Mouse (Mus musculus) G1E-ER4 (cell line): ENCODE data around the gene Setdb1. TPM values are rescaled to one million over a fixed set of nuclear protein-coding genes. Genes with fewer than 3 reads are reported as not detected.
A peak's percentile ranks its signal among the peaks of the same experiment; 100 is the strongest.

Experiments used
- GATA1 ChIP-seq: IDR thresholded peaks from one replicate; pipeline ENCODE4 v1.8.0; 2012; ENCODE audit warnings: low read length, inconsistent platforms
- polyA plus RNA-seq: library from polyadenylated mRNA; stranded (reverse); fragments of >175 nt; gene quantifications from 2 replicates; pipeline ENCODE4 v1.2.3, GENCODE M21; 2012

The Setdb1 gene
- polyA plus RNA-seq, 1 experiment = 74.2 TPM

DNA sequence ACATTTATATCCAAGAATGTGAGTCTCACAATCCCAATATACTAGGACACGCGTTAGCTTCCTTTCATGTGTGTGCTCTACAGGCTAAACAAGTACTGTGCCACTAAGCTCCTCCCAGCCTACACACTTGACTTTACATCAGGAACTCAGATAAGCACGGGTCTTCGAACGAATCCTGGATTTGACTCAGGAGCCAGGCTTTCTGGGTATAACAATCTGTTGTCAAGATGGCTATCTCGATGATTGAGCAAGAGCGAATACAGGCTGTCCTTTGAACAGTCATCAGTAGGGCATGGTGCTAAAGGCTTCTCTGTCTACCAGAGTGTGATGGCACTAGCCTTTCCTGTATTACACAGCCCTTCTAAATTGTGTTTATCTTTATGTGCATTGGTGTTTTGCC lies 59.0 kb downstream of the Setdb1 start:
- TF ChIP-seq GATA1 = peak; percentile 47

DNA sequence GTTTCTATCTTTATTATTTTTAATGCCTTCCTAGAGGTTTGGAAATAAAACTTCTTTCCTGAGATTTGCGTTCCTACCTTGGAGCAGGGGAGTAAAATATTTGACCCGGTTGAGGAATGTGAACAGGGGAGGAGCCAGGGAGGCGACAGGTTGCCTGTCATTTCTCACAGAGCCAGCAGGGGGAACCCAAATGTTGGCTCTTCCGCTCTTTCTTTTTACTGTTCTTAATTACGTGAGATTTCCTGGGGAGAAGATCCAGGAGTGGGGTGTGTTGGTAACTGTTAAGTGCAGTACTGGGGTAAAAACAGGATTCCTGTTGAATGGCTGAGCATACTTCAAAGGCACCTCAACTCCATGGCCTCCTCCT lies 60.9 kb downstream of the Setdb1 start:
- TF ChIP-seq GATA1 = no peak

DNA sequence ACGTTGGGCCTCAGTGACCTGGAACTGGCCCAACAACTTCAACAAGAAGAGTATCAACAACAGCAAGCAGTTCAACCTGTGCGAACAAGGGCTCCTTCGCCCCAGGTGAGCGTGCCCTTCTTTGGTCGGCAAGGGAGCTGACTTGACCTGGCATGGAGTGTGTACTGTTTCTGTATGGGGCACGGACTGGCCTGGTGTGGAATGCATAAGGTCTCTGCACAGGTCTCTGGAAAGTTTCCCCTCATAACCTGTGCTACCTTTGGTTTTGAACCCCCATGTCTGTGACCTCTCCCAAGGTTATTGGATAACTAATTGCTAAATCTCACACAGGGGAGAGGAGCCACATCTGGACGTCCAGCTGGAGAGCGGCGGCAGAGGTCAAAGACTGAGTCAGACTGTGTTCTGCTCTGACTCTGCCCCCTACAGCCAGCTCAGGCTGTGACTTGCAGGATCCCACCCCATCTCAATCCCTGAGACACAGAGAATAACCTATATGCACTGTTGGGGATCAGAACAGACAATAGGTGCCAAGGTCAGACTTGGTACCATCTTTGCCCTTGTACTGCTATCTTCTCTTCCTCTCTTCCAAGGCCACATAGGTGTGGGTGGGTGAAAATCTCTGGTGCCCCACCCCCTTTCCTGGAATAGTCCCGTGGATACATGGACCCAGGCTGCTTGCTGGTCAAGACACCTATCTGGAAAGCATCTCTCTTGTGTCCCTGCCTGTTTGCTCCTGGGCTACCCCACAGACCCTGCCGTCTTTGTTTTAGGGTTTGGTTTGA lies 61.5 kb downstream of the Setdb1 start:
- no peak for TF ChIP-seq GATA1

DNA sequence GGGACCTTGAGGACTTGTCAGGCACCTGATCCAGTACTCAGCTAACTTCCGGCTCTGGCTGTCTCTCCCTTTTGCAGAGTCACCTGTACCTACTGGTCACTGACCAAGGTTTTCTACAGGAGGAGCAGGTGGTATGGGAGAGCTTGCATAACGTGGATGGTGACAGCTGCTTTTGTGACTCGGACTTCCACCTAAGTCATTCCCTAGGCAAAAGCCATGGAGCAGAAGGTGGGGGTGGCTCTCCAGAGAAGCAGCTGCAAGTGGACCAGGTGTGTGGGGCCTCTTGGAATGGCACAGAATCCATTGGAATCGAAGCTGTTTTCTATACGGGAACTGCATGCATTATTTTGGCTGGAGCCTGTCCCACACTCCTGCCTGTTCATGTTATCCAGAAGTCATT lies 62.3 kb downstream of the Setdb1 start:
- no peak for TF ChIP-seq GATA1

DNA sequence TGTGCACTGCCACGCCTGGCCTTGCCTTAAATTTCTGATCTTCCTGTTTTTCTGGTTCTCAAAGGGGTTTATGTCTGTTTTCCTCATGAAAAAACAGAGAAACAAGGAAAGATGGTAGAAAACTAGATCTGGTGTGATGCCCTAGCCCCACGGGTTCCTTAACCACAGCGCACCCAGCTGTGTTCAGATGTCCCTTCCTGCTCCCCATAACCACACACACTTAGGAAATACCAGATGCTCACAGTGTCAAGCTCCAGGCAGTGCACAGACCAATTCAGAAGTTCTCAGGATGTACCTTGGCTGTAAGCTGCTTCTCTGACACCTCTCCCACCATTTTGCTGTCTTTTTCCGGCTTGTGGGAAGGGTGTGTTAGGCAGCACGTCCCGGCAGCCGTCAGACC lies 62.7 kb downstream of the Setdb1 start:
- TF ChIP-seq GATA1 = no peak

DNA sequence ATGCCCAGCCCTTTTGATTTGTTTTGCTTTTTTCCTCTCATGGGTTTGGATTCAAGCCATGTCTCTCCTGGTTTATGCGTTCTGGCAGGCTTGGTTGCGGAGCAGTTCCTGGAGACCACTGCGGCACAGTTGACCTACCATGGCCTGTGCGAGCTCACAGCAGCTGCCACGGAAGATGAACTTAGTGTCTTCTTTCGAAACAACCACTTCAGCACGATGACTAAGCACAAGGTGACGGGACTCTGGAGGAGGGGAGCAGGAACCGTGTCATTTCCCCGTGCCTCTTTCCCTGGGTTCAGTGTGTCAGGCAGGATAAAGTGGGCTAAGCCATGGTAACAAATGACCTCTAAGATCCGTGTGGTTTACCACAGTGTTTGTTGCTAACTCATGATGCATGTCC lies 63.5 kb downstream of the Setdb1 start:
- no peak for TF ChIP-seq GATA1

DNA sequence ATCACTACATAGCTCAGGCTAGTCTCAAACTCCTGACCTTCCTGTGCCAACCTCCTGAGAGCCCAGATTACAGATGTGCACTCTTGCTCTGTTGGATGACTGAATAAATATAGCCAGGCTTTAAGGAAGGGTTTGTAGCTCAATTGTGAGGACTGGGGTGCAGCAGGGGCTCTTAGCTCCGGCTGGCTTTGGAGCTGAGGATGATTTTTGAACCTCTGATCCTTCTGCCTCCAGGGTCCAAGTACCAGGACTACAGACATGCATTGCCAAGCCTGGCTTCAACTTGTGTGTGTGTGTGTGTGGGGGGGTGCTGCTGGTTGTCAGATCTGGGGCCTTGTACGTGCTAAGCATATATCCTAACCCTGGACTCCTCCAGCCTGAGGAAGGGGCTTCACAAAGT lies 64.1 kb downstream of the Setdb1 start:
- no peak for TF ChIP-seq GATA1

DNA sequence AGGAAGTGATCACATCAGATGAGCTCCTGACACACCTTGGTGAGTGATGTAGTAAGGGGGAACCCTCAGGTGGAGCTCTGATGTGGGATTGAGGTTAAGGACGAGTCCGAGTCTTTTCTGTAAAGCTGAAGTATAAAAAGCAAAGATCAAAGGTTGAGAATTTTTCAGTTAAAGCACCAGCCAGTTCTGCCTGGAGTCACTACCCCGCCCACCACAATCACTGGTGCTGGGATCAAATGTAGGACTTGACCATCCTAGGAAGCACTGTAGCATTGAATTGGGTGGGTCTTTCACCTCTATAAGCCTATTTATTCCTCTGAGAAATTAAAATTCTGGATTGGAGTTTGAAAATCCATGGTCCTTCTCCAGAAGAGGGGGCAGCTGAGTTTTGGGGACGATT lies 66.0 kb downstream of the Setdb1 start:
- no peak for TF ChIP-seq GATA1

DNA sequence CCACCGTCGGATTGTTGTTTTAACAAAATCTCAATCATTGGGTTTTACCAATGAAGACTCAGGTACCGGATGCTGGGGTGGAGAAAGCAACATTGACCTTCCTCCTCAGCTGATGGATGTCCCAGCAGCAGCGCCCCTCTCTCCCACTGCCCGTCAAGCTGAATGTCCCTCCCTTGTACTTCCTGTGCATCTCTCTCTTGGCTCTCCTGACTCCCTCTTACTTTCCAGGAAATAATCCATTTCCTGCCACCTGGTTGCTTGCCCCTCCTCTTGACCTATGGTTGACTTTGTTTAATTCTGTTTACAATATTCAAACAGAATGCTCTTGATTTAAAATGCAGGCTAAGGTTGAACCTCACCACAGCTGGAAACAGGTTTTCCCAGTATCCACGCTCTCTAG lies 66.8 kb downstream of the Setdb1 start:
- TF ChIP-seq GATA1 = no peak

DNA sequence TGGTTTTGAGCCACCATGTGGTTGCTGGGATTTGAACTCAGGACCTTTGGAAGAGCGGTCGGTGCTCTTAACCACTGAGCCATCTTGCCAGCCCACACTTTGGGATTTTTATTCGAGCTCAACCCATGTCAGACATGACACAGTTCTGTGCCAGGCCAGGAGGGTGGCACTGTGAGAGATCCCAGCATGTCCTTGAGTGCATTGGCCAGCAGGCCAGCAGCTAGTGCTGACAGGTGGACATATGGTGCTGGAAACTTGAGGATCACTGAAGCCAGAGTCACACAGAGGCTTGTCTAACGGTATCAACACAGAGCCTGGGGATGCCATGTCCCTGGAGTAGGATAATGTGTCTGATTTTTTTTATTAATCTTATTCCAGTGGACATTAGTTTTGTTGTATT lies 67.6 kb downstream of the Setdb1 start:
- TF ChIP-seq GATA1 = no peak

DNA sequence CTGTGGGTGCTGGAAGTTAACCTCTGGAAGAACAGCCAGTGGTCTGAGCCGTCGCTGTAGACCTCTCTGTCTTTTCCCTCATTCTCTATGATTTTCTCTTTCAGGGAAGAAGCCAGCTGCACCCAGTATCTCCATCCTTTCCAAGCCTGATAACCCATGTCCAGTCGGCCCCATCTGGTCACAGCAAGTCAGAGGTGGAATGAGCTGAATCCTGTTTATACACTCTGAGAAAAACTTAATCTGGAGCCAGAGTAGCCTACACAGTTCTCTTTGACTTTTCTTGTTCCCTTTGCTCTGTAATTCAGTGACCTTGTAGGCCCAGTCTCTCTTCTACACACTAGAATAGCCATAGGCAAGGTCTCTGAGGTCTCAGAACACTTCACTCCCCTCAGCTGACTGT lies 69.5 kb downstream of the Setdb1 start:
- TF ChIP-seq GATA1 = no peak

DNA sequence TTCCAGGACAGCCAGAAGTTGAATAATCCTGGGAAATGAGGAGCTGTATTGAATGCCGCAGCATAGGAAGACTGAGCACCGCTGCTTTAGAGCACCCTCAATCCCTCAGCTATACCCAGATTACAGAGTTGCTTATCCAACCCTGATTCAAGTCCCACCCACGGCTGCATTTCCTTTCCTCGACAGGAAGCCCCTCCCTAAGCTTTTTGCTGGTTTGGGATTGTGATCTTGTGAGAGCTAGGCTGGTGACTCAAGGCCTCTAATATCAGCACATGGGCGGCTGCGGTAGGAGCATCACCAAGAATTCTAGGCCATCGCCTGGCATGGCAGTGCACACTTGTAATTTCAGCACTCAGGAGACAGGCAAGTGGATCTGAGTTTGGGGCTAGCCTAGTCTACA lies 70.5 kb downstream of the Setdb1 start:
- TF ChIP-seq GATA1 = no peak

DNA sequence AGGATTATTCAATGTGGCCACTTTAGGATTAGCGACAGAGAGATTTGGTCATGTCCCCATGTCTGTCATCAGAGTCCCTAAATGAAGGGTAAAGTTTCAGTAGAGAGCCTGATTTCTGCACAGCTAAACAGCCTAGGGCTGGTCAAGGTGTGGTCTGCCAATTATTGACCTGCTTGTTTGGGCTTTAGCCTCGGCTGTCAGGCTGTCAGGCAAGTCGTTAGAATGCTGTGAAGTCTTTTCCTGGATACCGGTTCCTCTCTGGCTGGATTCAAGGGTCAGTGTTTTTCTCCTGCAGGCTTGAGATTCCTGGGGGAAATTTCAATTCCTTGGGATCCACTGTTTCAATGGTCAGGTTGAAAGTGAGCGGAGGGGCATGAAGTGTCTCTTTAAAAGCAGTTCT lies 71.0 kb downstream of the Setdb1 start:
- TF ChIP-seq GATA1 = no peak

DNA sequence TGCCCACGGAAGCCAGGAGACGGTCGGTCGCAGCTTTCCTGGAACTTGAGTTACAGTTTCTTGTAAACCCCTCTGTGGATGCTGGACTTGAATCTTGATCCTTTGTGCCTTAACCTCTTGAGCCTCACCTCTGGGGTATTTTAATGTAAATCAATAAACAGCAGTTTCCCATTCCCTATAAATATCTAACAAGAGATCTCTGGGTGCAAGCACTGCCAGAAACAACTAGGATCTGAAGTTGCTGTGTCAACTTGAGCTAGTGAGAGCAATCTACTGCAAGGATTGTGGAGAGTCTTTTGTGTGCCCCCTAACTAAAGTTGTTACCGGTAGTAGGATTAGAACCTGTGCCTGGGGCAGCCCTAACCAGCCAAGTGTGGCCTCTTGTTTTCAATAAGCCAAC lies 71.6 kb downstream of the Setdb1 start:
- TF ChIP-seq GATA1 = no peak

DNA sequence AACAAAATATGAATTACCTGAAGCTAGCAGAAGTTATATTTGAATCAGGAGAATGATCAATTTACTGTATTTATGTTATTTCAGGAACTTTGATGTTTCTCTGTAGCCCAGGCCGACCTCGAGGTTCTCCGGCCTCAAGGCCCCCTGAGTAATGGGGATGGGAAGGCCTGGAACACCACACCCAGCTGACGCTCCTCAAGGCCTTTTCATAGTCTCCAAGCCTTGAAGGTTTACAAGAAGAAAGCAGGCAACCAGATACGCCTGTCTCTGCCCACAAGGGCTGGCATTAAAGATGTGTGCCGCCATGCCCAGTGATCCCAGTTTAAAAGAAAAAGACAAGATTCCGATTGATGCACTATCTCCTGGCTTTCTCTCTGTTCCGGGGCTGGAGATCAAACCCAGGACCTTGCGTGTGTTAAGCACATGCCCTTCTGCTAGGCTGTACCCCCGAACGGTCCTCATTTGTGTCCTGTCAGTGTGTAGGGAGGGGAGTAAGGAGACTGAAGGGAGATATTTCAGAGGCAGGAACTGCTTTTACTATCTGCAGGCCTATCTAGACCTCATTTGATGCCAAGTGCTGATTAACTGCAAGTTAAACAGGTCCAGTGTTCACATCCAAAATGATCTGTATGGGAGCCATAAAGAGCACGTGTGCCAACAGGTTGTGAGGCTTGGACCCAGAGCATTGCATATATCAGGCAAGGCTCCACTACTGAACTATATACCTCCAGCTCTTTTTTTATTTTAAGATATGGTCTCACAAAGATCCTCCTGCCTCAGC lies 72.3 kb downstream of the Setdb1 start:
- TF ChIP-seq GATA1 = peak; percentile 22

DNA sequence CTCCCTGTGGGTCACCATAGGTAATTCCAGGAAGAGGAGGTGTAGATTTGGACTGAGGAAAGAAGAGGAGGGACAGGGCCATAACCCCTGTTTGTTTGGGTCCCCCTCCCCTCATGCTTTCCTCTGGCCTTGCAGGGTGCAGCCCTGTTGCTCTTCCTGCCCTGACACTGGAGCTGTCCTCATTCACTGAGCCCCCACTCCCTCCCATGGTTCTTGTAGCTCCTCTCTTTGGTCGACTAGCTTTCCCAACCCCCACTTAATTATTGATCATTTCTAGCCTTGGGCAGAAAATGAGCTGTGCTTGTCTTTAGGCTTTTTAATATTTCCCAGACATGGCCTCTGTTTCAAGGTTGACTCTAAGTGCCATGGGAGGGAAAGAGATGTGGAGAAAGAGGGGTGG lies 72.9 kb downstream of the Setdb1 start:
- no peak for TF ChIP-seq GATA1

DNA sequence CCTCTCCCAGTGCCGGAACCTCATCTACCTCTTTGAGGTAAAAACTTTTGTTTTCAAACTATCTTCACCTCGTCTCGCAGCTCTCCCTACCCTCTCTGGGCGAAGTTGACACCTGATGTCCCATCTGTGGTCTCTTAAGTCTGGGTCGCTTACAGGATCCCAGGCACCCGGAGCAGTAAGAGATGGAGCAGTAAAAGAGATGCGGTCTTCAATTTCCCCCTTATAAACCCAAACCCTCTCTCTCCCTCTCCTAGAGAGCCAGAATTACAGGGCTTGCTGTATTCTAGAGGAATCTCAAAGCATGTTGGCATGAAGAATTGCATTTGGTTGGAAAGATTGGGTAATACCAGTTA lies 73.4 kb downstream of the Setdb1 start:
- TF ChIP-seq GATA1 = no peak
